Mouse (Mus musculus) bone marrow macrophage, adult 2 months (primary cell): ENCODE measurements around the gene Siae.

Experiments
- CTCF ChIP-seq: IDR thresholded peaks from 2 replicates; pipeline ENCODE4 v1.5.1; 2012; ENCODE audit warnings: low read depth, mild to moderate bottlenecking, low read length, moderate library complexity
- POLR2A ChIP-seq: IDR thresholded peaks from 2 replicates; pipeline ENCODE4 v1.6.1; 2012; ENCODE audit warnings: mild to moderate bottlenecking, low read depth, low read length, borderline replicate concordance

DNA sequence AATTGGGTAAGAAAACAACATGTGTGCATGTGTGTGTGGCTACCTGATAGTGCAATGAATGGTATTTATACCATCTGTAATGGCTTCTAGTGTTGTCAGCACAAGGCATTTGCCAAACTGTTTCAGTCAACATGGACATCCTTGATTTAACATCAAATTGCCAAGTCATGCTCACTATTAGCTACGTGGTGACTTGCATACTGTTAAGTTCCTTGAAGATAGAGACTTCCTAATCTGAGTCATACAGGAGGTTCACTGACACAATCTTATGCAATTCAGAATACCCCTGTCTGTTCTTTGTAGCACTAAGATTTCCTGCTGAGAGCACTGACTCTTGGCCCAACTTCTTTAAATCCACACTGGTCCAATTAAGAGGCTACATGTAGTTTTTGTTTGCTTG, 38.0 kb upstream of the Siae start:
- TF ChIP-seq POLR2A (no peak), CTCF (no peak)
